Mouse (Mus musculus) neural tube, embryonic 14.5 days (tissue): ENCODE measurements around the gene Hoxc5. TPM values are rescaled to one million over a fixed set of nuclear protein-coding genes. Genes with fewer than 3 reads are reported as not detected.

Experiments
- ATAC-seq: fragments of 200-750 bp; cut with Nextera tagmentation; 2 replicates; pipeline ENCODE4 v1.8.0; 2017; ENCODE audit warnings: low read depth, mild to moderate bottlenecking, moderate TSS enrichment, moderate library complexity
- H3K27ac ChIP-seq: fragments of 300-500 bp; sonication (generic); 2 replicates; pipeline ENCODE4 v1.5.1; 2014; ENCODE audit warnings: low read depth, mild to moderate bottlenecking, control low read depth, low read length, moderate library complexity, mixed read lengths
- H3K27me3 ChIP-seq: fragments of 300-500 bp; sonication (generic); 2 replicates; pipeline ENCODE4 v1.6.1; 2014; ENCODE audit warnings: low read length; ENCODE audit not compliant: control insufficient read depth, insufficient read depth
- H3K36me3 ChIP-seq: fragments of 300-500 bp; sonication (generic); 2 replicates; pipeline ENCODE4 v1.6.1; 2014; ENCODE audit warnings: low read length, mixed read lengths; ENCODE audit not compliant: control insufficient read depth, insufficient read depth
- H3K4me1 ChIP-seq: fragments of 300-500 bp; sonication (generic); 2 replicates; pipeline ENCODE4 v1.6.1; 2014; ENCODE audit warnings: low read length; ENCODE audit not compliant: control insufficient read depth, insufficient read depth
- H3K4me2 ChIP-seq: fragments of 300-500 bp; sonication (generic); 2 replicates; pipeline ENCODE4 v1.6.1; 2014; ENCODE audit warnings: mild to moderate bottlenecking, low read depth, low read length, control low read depth
- H3K4me3 ChIP-seq: fragments of 300-500 bp; sonication (generic); 2 replicates; pipeline ENCODE4 v1.5.1; 2014; ENCODE audit warnings: low read depth, low read length, control low read depth, mixed read lengths
- H3K9ac ChIP-seq: fragments of 300-500 bp; sonication (generic); replicated peaks from 2 replicates; pipeline ENCODE4 v1.6.1; 2014; ENCODE audit warnings: low read depth, mild to moderate bottlenecking, control low read depth, low read length, mixed read lengths
- H3K9me3 ChIP-seq: fragments of 300-500 bp; sonication (generic); 2 replicates; pipeline ENCODE4 v1.6.1; 2016; ENCODE audit warnings: low read length; ENCODE audit not compliant: control insufficient read depth
- WGBS: fragments of 180-500 bp; shearing (Covaris S2); extraction: QIAGEN DNeasy Blood & Tissue Kit; methylation state at CpG from one replicate; pipeline ENCODE4 v1.1.7; 2014; 5-methylcytosine and 5-hydroxymethylcytosine counted together
- polyA plus RNA-seq: library from polyadenylated mRNA; unstranded; fragments of >200 nt; fragmentation: Nextera tagmentation; extraction: Ambion mirVana; gene quantifications from 2 replicates; pipeline ENCODE4 v1.2.1, GENCODE M21; 2014

Hoxc5 gene
- polyA plus RNA-seq, 1 experiment from 2014 or later: 3.6 TPM

GRCm38 (mm10) chr15:103009265-103010111, 42.2 kb downstream of the Hoxc5 start:
- no peaks in the 10 kb centered on the region for H3K9me3 ChIP-seq
- peak overlapping the region; percentile 44 for H3K9ac ChIP-seq
- no peaks in the 10 kb centered on the region for H3K27me3 ChIP-seq
- WGBS: 1% methylated on average over 27 of the region's 27 CpGs
- H3K27ac ChIP-seq: peak overlapping the region; percentile 78
- ATAC-seq: no peak
- H3K36me3 ChIP-seq: 0 out of 2 replicates have a peak, but pooled peaks cover 4% of the 10 kb centered on the region
- H3K4me3 ChIP-seq: peak overlapping the region; percentile 34
- peak overlapping the region; percentile 83 for H3K4me2 ChIP-seq
- H3K4me1 ChIP-seq: peaks cover 94% of the 10 kb centered on the region

- Histone ChIP-seq H3K36me3 (0 out of 2 replicates have a peak, but pooled peaks cover 4% of the 10 kb centered on the region), H3K4me3 (peak overlapping the region; percentile 34), H3K27ac (peak overlapping the region; percentile 78), H3K9me3 (no peaks in the 10 kb centered on the region), H3K9ac (peak overlapping the region; percentile 44), H3K27me3 (no peaks in the 10 kb centered on the region), H3K4me2 (peak overlapping the region; percentile 83), H3K4me1 (peaks cover 94% of the 10 kb centered on the region)
- 2% methylated on average over 31 of the region's 31 CpGs for WGBS
- ATAC-seq: no peak
Measured at GRCm38 (mm10) chr15:103010112-103010846, 43.0 kb downstream of the Hoxc5 start.

GRCm38 (mm10) chr15:103010847-103011555, 43.8 kb downstream of the Hoxc5 start:
- no peak for ATAC-seq
- 0 out of 2 replicates have a peak, but pooled peaks cover 4% of the 10 kb centered on the region for H3K36me3 ChIP-seq
- 5% methylated on average over 28 of the region's 28 CpGs for WGBS
- no peaks in the 10 kb centered on the region for H3K27me3 ChIP-seq
- peak overlapping the region; percentile 83 for H3K4me2 ChIP-seq
- peak overlapping the region; percentile 44 for H3K9ac ChIP-seq
- H3K4me3 ChIP-seq: peak overlapping the region; percentile 34
- H3K4me1 ChIP-seq: peaks cover 93% of the 10 kb centered on the region
- H3K9me3 ChIP-seq: no peaks in the 10 kb centered on the region
- H3K27ac ChIP-seq: peak overlapping the region; percentile 78

- Histone ChIP-seq H3K4me2 (peak overlapping the region; percentile 83), H3K27me3 (no peaks in the 10 kb centered on the region), H3K36me3 (0 out of 2 replicates have a peak, but pooled peaks cover 4% of the 10 kb centered on the region), H3K27ac (peak overlapping the region; percentile 71), H3K9ac (peak overlapping the region; percentile 44), H3K9me3 (no peaks in the 10 kb centered on the region), H3K4me3 (peak overlapping the region; percentile 18), H3K4me1 (peaks cover 91% of the 10 kb centered on the region)
- ATAC-seq: no peak
- WGBS: 5% methylated on average over 26 of the region's 26 CpGs
Measured at GRCm38 (mm10) chr15:103011928-103012486, 44.8 kb downstream of the Hoxc5 start.

GRCm38 (mm10) chr15:103013238-103013984, 46.2 kb downstream of the Hoxc5 start:
- H3K9ac ChIP-seq: peak overlapping the region; percentile 44; the same call in 1 of the 2 replicates
- no peak for ATAC-seq

GRCm38 (mm10) chr15:103014166-103015008, 47.1 kb downstream of the Hoxc5 start:
- Histone ChIP-seq H3K27me3 (no peaks in the 10 kb centered on the region), H3K9me3 (no peaks in the 10 kb centered on the region), H3K4me1 (peaks cover 89% of the 10 kb centered on the region), H3K36me3 (peaks cover 4% of the 10 kb centered on the region; the same call in 1 of the 2 replicates), H3K4me3 (peak overlapping the region; percentile 30), H3K27ac (peak overlapping the region; percentile 87), H3K4me2 (peak overlapping the region; percentile 83), H3K9ac (peak overlapping the region; percentile 44)
- ATAC-seq: peak; percentile 71
- WGBS: under 1% methylated on average over 50 of the region's 57 CpGs

More at GRCm38 (mm10) chr15:103013238-103013984, 46.2 kb downstream of the Hoxc5 start:
- 5% methylated on average over 17 of the region's 17 CpGs for WGBS
- Histone ChIP-seq H3K4me3 (peak overlapping the region; percentile 30; the same call in 1 of the 2 replicates), H3K36me3 (peaks cover 4% of the 10 kb centered on the region; the same call in 1 of the 2 replicates), H3K4me2 (peak overlapping the region; percentile 83), H3K4me1 (peaks cover 89% of the 10 kb centered on the region), H3K27ac (peak overlapping the region; percentile 87), H3K9me3 (no peaks in the 10 kb centered on the region), H3K27me3 (no peaks in the 10 kb centered on the region)

GRCm38 (mm10) chr15:103015009-103015399, 47.8 kb downstream of the Hoxc5 start:
- H3K27me3 ChIP-seq: no peaks in the 10 kb centered on the region
- peak; percentile 31 for ATAC-seq
- H3K27ac ChIP-seq: peak overlapping the region; percentile 87
- H3K9me3 ChIP-seq: no peaks in the 10 kb centered on the region
- 1% methylated on average over 25 of the region's 28 CpGs for WGBS
- H3K9ac ChIP-seq: peak overlapping the region; percentile 43
- H3K4me2 ChIP-seq: peak overlapping the region; percentile 83
- H3K4me3 ChIP-seq: peak overlapping the region; percentile 30
- H3K36me3 ChIP-seq: peaks cover 4% of the 10 kb centered on the region; the same call in 1 of the 2 replicates
- H3K4me1 ChIP-seq: peaks cover 89% of the 10 kb centered on the region
